24 mouse cellular contexts compared by ENCODE assay signal in genomic region chr16:25199984-25200383, GRCm38 (mm10).
A peak's percentile ranks its signal among the peaks of the same experiment; 100 is the strongest.
DNase-seq lines count a peak whose midpoint lies in the region; ATAC-seq and TF ChIP-seq lines count a peak whose summit lies in the region.
"Had no signal": no experiment of that assay in that cellular context is flagged by ENCODE, and none has a peak within 500 bp of the region (broad histone marks: within the 10 kb centered on the region; RNA-seq: fewer than 3 reads in every experiment).

No protein-coding gene starts in this region.

- H3K9ac ChIP-seq in liver, embryonic 13.5 days, result no peak overlapping the region
- H3K9ac ChIP-seq in liver, embryonic 14.5 days (replicated peaks), result peak overlapping the region; percentile 18; the same call in 1 of the 2 replicates
- H3K9ac ChIP-seq: hindbrain, embryonic 12.5 days had no signal

- H3K27ac ChIP-seq in liver, embryonic 13.5 days, result peak overlapping the region; percentile 93
- peak overlapping the region; percentile 92 for H3K27ac ChIP-seq in liver, embryonic 14.5 days
- H3K27ac ChIP-seq: forebrain, embryonic 10.5 days; hindbrain, embryonic 12.5 days; layer of hippocampus, adult 2 months; midbrain, embryonic 10.5 days had no signal

- peak overlapping the region; percentile 44 for H3K4me2 ChIP-seq in liver, embryonic 13.5 days
- H3K4me2 ChIP-seq in liver, embryonic 14.5 days (ENCODE audit: low read depth), result peak overlapping the region; percentile 51
- H3K4me2 ChIP-seq: hindbrain, embryonic 12.5 days had no signal

- H3K4me3 ChIP-seq in liver, embryonic 13.5 days (replicated peaks), result no peak overlapping the region
- no peak overlapping the region for H3K4me3 ChIP-seq in liver, embryonic 14.5 days (ENCODE audit: insufficient read depth in 1 of 2, low read depth in 2 of 2, low read length in 2 of 2)
- H3K4me3 ChIP-seq: forebrain, embryonic 10.5 days; hindbrain, embryonic 12.5 days; layer of hippocampus, adult 2 months; midbrain, embryonic 10.5 days had no signal

- no peak for DNase-seq in liver, embryonic 13.5 days
- DNase-seq in liver, result no peak
- DNase-seq in c-Kit-positive CD71-positive TER-119-positive erythroid progenitor cells, embryonic 14.5 days (ENCODE audit: low spot score), result peak; percentile 15
- no peak for DNase-seq in liver, embryonic 14.5 days (ENCODE audit: low read depth in 3 of 3, low spot score in 3 of 3)
- no peak for DNase-seq in gastrocnemius, postnatal 10 days
- no peak for DNase-seq in cerebellum, postnatal 10 days
- DNase-seq in layer of hippocampus, postnatal 25 days (ENCODE audit: extremely low spot score in 1 of 2, low spot score in 1 of 2), result no peak
- DNase-seq: adrenal gland, postnatal 10 days; cerebellum, adult 11 months; cerebellum, postnatal 14 days; kidney, postnatal 10 days; layer of hippocampus, postnatal 36 days; lung, adult 18-20 months; lung, postnatal 14 days; right cerebral cortex, postnatal 4 days; thymus, postnatal 25 days had no signal

- no peaks in the 10 kb centered on the region for H3K36me3 ChIP-seq in liver, embryonic 13.5 days
- H3K36me3 ChIP-seq in liver, embryonic 14.5 days (replicated peaks; ENCODE audit: control insufficient read depth, insufficient read depth, low read depth), result no peaks in the 10 kb centered on the region
- H3K36me3 ChIP-seq: forebrain, embryonic 10.5 days; hindbrain, embryonic 12.5 days; midbrain, embryonic 10.5 days had no signal

- peaks cover 40% of the 10 kb centered on the region for H3K4me1 ChIP-seq in liver, embryonic 13.5 days (replicated peaks)
- H3K4me1 ChIP-seq in liver, embryonic 14.5 days (replicated peaks; ENCODE audit: control insufficient read depth in 2 of 2, insufficient read depth in 2 of 2, low read length in 1 of 2), result peaks cover 32 to 36% of the 10 kb centered on the region in 2 experiments
- H3K4me1 ChIP-seq: forebrain, embryonic 10.5 days; hindbrain, embryonic 12.5 days; midbrain, embryonic 10.5 days had no signal

- no peak for TF ChIP-seq CTCF in liver, embryonic 14.5 days (IDR thresholded peaks at IDR 0.05; ENCODE audit: low read depth)

- no peaks in the 10 kb centered on the region for H3K9me3 ChIP-seq in liver, embryonic 13.5 days (replicated peaks)
- no peaks in the 10 kb centered on the region for H3K9me3 ChIP-seq in liver, embryonic 14.5 days (ENCODE audit: control insufficient read depth, low read length)
- H3K9me3 ChIP-seq: forebrain, embryonic 10.5 days; hindbrain, embryonic 12.5 days; midbrain, embryonic 10.5 days had no signal

- no peaks in the 10 kb centered on the region for H3K27me3 ChIP-seq in liver, embryonic 13.5 days
- no peaks in the 10 kb centered on the region for H3K27me3 ChIP-seq in liver, embryonic 14.5 days (ENCODE audit: control insufficient read depth, insufficient read depth, low read length)
- H3K27me3 ChIP-seq: hindbrain, embryonic 12.5 days had no signal

- no peak for TF ChIP-seq EP300 in liver, embryonic 14.5 days (IDR thresholded peaks at IDR 0.05; ENCODE audit: low read depth)

- ATAC-seq in liver, embryonic 13.5 days (ENCODE audit: low read depth), result no peak; the same call in 1 of the 2 replicates
- peak; percentile 7; the same call in 1 of the 2 replicates for ATAC-seq in liver, embryonic 14.5 days (ENCODE audit: insufficient read depth)
- ATAC-seq: activated CD4-positive, CD25-positive, alpha-beta regulatory T cell, adult 4 months; forebrain, embryonic 16.5 days; intestine, postnatal 0 days; midbrain, embryonic 16.5 days had no signal
